Mouse (Mus musculus): Measurements from ENCODE around the gene Rgs3. TPM values are rescaled to one million over a fixed set of nuclear protein-coding genes. Genes with fewer than 3 reads are reported as not detected.

Gene Rgs3
- total RNA-seq, 2 experiments from 2014 or later: 7.5 to 9.5 TPM

DNA sequence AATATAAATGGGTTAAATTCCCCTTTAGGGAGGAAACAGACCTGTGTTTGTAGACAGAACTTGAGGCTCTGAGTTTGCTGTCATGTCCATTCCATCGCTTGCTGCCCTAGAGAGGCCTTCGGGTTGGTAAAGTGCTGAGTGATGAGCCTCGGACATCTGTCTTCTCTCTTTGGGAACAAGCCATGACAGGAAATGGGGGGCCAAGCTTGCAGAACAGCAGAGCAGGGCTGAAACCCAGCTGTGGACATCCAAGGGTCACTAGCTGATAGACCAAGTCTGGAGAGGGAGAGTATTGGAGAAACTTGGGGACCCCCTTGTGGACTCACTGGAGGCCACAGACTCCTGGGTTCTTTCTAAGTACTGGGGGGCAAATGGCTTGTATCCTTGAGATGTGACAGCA lies 177.3 kb downstream of the Rgs3 start:
- intact Hi-C loops (cut with DNase I): no loop called here
- DNase-seq: no peak

DNA sequence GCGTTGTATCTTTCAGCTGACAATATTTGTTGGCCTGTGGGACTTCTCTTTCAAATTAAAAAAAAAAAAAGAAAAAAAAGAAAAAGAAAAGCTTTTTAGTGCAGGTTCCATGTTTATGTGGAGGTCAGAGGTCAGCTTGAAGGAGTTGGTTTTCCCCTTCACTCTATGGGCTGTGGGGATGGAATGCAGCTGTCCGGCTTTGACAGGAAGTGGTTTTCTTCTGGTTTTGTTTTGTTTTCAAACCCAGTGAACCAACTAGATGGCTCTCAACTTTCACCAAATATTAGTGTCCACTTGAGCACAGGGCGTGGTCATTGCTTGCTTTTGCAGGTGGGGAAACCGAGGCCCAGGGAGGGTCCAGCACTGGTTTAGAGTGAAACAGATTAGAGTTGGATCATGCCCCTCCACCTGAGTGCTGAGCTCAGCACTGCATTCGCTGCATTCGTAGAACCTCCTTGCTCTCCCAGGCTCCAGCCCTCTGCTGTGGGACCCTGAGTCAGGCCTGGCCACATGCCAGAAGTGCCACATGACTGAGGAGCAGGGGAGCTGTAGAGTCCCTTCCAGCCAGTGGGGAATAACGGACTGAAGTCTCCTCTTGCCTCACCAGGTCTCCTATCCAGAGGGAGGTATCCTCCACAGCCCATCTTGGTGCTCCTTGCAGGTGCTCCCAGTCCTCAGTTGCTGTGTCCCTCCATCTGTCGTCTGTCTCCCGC lies 178.5 kb downstream of the Rgs3 start:
- peak in 1 of 2 experiments; percentile 45 for DNase-seq
- intact Hi-C loops (cut with DNase I): no loop called here

DNA sequence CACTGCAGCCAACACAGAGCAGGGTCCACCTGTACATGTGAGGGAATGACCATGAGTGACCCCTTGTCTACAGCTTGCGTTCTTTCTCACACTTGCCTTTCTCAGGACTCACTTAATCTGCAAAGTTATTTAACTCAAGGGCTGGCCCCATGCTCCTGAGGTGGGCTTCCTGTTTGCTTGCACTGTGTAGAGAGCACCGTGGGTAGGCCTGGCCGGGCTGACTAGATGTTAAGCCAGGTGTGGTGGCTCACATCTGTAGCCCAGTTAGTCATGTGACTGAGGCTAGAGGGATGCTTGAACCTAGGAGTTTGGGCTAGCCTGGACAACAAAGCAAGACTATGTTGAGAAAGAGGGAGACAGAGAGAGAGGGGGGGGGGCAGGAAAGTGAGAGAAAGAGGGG lies 179.3 kb downstream of the Rgs3 start:
- intact Hi-C loops (cut with DNase I): no loop called here
- DNase-seq: no peak

DNA sequence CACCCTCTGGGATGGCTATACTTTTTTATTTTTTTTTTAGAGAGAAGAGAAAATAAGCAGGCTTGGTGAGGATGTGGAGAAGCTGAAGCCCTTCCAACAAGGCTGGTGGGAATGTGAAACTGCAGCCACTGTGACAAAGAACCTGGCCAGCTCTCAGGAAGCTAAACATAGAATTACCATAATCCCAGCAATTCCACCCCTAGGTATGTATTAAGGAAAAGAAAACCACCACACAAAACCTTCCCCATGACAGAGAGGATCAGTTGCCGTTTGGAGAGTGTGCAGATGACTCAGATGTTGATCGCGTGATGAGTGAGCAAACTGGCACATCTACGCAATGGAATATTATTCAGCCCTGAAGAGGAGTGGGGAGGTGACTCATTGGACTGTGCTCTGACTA lies 179.9 kb downstream of the Rgs3 start:
- DNase-seq: no peak
- intact Hi-C loops (cut with DNase I): no loop called here

DNA sequence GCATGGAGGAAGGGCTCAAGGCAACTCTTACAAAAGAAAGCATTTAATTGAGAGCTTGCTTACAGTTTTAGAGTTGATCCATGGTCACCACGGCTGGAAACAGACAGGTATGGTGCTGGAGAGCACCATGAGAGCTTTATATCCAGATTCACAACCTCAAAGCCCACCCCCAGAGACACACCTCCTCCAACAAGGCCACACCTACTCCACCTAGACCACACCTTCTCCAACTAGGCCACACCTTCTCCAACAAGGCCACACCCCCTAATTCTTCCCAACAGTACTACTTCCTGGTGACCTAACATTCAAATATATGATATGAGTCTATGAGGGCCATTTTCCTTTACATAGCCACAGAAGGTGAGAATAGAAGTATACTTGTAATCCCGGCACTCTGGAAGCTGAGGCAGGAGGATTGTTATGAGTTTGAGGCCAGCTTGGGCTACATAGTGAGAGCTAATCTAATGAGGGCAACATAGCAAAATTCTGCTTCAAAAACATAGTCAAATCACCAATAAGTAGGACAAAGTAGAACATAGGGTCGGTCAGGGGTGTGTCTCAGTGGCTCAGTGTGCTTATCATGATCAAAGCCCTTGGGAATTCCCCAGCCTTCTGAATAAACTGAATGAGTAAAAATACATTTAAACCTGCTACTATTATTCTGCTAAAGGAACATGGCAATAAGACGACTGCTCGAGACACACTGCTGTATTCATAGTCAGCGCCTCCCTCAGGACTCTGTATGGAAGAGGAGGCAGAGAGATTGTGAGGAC lies 180.8 kb downstream of the Rgs3 start:
- DNase-seq: no peak
- intact Hi-C loops (cut with DNase I): no loop called here

DNA sequence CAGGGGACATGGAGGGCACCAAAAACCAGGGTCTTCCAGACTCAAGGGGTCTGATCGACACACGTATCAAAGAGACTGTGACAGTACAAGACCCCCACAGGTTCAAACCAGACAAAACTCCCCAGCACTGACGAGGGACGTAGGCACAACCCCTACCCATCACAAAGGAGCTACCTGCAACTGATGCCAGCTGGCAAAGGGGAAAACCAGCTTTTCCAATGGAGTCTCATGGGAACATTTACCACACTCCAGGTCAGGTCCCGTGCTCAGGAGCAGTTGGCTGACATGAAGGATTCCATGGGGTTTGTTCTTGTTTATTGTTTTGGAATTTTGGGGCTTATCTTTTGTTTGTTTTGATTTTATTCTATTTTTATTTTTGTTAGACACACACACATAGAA lies 181.4 kb downstream of the Rgs3 start:
- intact Hi-C loops (cut with DNase I): no loop called here
- DNase-seq: no peak

DNA sequence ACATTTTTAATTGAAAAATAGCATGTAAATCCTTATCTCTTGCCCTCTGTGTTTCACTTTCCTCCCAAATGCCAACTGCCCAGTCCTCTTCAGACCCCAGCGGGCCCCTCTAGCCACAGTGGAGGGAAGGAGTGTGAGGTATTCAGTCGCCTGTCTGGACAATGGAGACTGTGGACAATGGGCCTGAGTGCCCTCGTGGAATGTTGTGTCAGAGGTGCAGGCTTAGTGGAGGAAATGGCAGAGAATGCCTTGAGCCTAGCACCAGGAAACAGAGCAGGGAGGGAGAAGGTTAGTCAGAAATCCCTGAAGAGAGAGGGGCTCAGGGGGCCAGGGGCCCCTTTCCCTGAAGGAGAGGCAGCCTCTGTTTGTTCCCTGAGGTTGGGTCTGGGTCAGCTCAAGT lies 182.0 kb downstream of the Rgs3 start:
- no peak for DNase-seq
- intact Hi-C loops (cut with DNase I): no loop called here

DNA sequence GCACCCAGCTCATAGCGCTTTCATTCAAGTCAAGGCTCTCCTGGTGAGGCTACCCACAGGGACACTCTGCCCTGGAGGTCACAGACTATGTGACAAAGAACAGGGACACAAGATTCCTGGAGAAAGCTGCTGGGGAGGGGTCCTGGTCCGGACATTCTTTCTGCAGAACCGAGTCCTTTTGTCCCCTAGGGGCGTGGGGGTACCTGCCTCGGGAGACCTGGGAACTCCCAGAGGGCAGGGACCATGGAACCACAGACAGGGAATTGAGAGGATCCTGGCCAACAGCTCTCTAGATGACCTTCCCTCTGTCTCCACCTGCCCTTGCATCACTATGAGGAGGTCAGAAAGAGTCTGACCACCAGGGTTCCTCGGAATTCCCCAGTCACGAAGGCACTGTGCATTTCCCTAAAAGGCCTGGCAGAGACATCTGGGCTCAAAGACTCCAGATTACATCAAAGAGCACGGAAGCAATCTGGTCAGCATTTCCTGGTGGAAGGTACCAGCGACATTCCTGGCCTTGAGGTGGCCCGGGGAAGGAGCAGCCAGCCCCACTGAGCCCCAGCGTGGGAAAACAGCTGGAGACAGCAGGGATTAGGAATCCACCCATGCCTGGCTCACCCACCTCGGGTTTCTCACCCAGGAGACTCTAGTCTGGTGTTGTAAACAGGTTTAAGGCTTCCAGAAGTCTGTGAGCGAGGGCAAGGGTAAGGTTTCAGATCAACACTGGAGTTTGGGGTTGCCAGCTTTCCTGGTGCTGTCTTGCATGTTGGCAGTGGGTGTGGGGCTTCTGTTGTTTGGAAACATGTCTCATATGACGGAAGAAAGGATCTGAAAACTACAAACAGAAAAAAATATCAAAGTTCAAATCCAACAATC lies 183.5 kb downstream of the Rgs3 start:
- DNase-seq: no peak
- intact Hi-C loops (cut with DNase I): no loop called here

DNA sequence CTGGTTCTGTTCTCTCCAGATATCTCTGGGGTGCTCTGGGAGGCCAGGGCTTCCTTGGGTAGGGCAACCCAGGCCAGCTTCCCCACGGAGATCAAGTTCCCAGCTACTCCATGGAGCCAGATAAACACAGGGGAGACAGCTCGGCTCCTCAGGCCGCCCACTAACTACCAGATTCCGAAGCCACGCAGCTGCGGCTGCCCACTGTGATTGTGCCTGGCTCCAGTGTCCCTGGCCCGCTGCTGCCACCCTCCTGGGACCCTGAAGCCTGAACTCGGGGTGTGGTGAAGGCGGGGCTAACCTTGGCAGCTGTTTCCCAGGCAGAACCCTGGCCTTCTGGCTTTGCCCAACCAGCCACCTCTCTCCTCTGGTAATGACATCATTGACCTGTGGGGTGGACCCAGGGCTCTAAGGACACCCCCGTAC lies 184.9 kb downstream of the Rgs3 start:
- DNase-seq: no peak
- intact Hi-C loops (cut with DNase I): no loop called here

DNA sequence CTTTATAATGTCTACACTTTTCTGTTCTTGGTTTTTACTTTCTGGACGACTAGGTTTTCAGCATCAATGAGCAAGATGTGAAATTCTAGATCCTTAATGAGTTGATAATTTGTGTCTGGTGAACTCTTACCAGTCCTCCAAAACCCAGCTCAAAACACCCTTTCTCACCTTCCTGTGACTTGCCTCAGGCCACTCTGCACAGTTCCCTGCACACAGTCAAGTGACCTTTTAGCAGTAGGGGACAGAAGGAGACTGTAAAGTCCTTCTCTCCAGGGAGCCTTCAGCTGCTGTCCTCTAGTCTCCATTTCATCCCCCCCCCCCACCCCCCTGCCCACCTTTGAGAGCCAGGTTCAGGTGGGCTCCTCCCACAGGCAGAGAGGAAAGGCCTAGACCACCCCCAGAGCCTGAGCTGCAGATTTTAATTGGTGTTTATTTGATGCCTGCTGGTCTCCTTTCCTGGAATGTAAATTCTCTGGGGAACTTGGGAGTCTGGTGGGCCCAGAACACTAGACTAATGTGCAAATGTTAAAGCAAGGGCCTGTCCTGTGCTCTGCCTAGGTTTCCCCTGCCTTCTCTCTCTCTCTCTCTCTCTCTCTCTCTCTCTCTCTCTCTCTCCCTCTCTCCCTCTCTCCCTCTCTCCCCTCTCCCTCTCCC lies 185.5 kb downstream of the Rgs3 start:
- no peak for DNase-seq
- intact Hi-C loops (cut with DNase I): no loop called here

Other genes starting within 250 kb of the Rgs3 start
- gene Fkbp15, start 199.3 kb upstream of the Rgs3 start, total RNA-seq (2021): 10 to 100 TPM; 11.4 to 11.6 TPM
- 10 to 100 TPM; 10.2 to 10.3 TPM for gene Slc31a1, start 199.1 kb upstream of the Rgs3 start, total RNA-seq (2021)
- gene Cdc26, start 151.2 kb upstream of the Rgs3 start, total RNA-seq (2021): 10 to 100 TPM; 40.2 to 45.3 TPM
- 10 to 100 TPM; 13.3 to 16.1 TPM for gene Prpf4, start 151.1 kb upstream of the Rgs3 start, total RNA-seq (2021)
- not detected for gene Rnf183, start 124.6 kb upstream of the Rgs3 start, total RNA-seq (2021)
- under 1 TPM in 1 of 2 experiments, not detected in 1; 0.22 TPM for gene Wdr31, start 89.0 kb upstream of the Rgs3 start, total RNA-seq (2021)
- under 1 TPM in 1 of 2 experiments, not detected in 1; 0.10 TPM for gene Bspry, start 79.8 kb upstream of the Rgs3 start, total RNA-seq (2021)
- gene Hdhd3, start 56.4 kb upstream of the Rgs3 start, total RNA-seq (2021): 1 to 10 TPM in 1 of 2 experiments, under 1 TPM in 1; 0.84 to 1.3 TPM
- gene Alad, start 39.9 kb upstream of the Rgs3 start, total RNA-seq (2021): 10 to 100 TPM; 24.5 to 26.3 TPM
- 10 to 100 TPM; 14.8 to 15.0 TPM for gene Pole3, start 34.8 kb upstream of the Rgs3 start, total RNA-seq (2021)
- gene 4933430I17Rik, start 34.5 kb upstream of the Rgs3 start, total RNA-seq (2021): not detected